Mouse (Mus musculus): ENCODE results near the gene Blzf1. TPM values are rescaled to one million over a fixed set of nuclear protein-coding genes. Genes with fewer than 3 reads are reported as not detected.

Gene Blzf1
- total RNA-seq, 2 experiments from 2014 or later = 19.8 to 24.3 TPM

GRCm38 (mm10) chr1:164247442-164247841 is 59.8 kb downstream of the Blzf1 start:
- no peak for DNase-seq
- intact Hi-C loops (cut with DNase I) = no loop called here

- no peak for DNase-seq
Observed at GRCm38 (mm10) chr1:164242809-164243208, 64.5 kb downstream of the Blzf1 start.

DNA sequence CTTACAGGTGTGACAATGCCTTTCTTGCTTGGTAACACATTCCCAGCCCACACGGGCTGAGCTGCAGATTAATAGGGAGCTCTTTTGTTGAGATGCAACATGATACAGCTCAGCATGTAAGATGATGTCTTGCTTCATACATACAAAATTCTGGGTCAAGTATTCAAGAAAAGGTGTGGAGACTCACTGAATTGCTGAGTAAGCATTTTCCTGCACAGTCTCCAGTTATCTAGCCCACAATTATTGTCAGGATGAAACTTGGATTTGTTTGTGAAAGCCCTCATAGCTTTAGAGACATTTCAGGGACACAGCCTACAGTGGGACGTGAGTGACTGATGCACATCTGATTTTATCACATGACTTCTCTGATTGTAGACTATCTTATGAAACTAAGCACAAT is 65.8 kb downstream of the Blzf1 start:
- intact Hi-C loops (cut with DNase I) = no loop called here
- no peak for DNase-seq

More at GRCm38 (mm10) chr1:164242809-164243208, 64.5 kb downstream of the Blzf1 start:
- intact Hi-C loops (cut with DNase I) = no loop called here

Other genes starting within 250 kb of the Blzf1 start
- gene Sell, start 245.5 kb downstream of the Blzf1 start, total RNA-seq (2021) = under 1 TPM in 1 of 2 experiments, not detected in 1; 0.20 TPM
- under 1 TPM in 1 of 2 experiments, not detected in 1; 0.14 TPM for gene Selp, start 192.2 kb downstream of the Blzf1 start, total RNA-seq (2021)
- gene F5, start 155.7 kb downstream of the Blzf1 start, total RNA-seq (2021) = under 1 TPM; 0.14 to 0.24 TPM
- gene Slc19a2, start 58.4 kb downstream of the Blzf1 start, total RNA-seq (2021) = 1 to 10 TPM; 8.9 to 9.1 TPM
- 10 to 100 TPM; 21.2 to 22.3 TPM for gene Ccdc181, start 31.9 kb downstream of the Blzf1 start, total RNA-seq (2021)
- 10 to 100 TPM; 21.5 to 24.4 TPM for gene Nme7, start 3.4 kb downstream of the Blzf1 start, total RNA-seq (2021)
- gene Atp1b1, start 150.9 kb upstream of the Blzf1 start, total RNA-seq (2021) = 100 to 1,000 TPM; 722 to 767 TPM